8 mouse cellular contexts compared by ENCODE assay signal in genomic region chr19:4100718-4101261, GRCm38 (mm10). TPM values are rescaled to one million over a fixed set of nuclear protein-coding genes. Genes with fewer than 3 reads are reported as not detected.
DNase-seq lines count a peak whose midpoint lies in the region; ATAC-seq and TF ChIP-seq lines count a peak whose summit lies in the region.

No protein-coding gene starts in this region.

- H3K9ac ChIP-seq in liver, postnatal 0 days (replicated peaks) = peak overlapping the region; percentile 50

- H3K27ac ChIP-seq in liver, postnatal 0 days (ENCODE audit: low read depth) = no peak overlapping the region

- peaks cover 19% of the 10 kb centered on the region for H3K27me3 ChIP-seq in liver, postnatal 0 days (ENCODE audit: insufficient read depth, low read length)

- H3K9me3 ChIP-seq in liver, postnatal 0 days (ENCODE audit: low read length) = no peaks in the 10 kb centered on the region

- WGBS in liver, postnatal 0 days (ENCODE audit: insufficient replicate concordance) = 2% methylated on average over 50 of the region's 52 CpGs

- peaks cover 39% of the 10 kb centered on the region for H3K4me1 ChIP-seq in liver, postnatal 0 days (ENCODE audit: insufficient read depth)

- peak overlapping the region; percentile 95 for H3K4me2 ChIP-seq in liver, postnatal 0 days (ENCODE audit: low read depth, low read length)

- peak overlapping the region; percentile 51 for H3K4me3 ChIP-seq in liver, postnatal 0 days (ENCODE audit: low read depth, low read length)

- peak; percentile 60 for DNase-seq in layer of hippocampus, adult 11-12 months (ENCODE audit: low spot score)
- no peak for DNase-seq in layer of hippocampus, adult 9-10 months (ENCODE audit: low spot score)
- peak; percentile 83 for DNase-seq in brain, adult 2 months (ENCODE audit: low read depth, low spot score)
- peak; percentile 73 to 74 for DNase-seq in frontal cortex, postnatal 10 days (ENCODE audit: low spot score in 2 of 2)
- peak; percentile 47 for DNase-seq in kidney, postnatal 14 days
- DNase-seq in liver, postnatal 0 days = peak; percentile 48
- DNase-seq in right cerebral cortex, adult 18-20 months = peak; percentile 80

- no peak for TF ChIP-seq EP300 in liver, postnatal 0 days (IDR thresholded peaks at IDR 0.05; ENCODE audit: low read depth)

- H3K36me3 ChIP-seq in liver, postnatal 0 days (replicated peaks; ENCODE audit: insufficient read depth, low read length) = peaks cover 7% of the 10 kb centered on the region

- no peak for TF ChIP-seq CTCF in liver, postnatal 0 days (IDR thresholded peaks at IDR 0.05; ENCODE audit: low read depth)

- ATAC-seq in liver, postnatal 0 days = no peak
- no peak for ATAC-seq in monocyte, adult 5-6 weeks (replicated peaks; ENCODE audit: insufficient number of reproducible peaks, low FRiP score, low TSS enrichment, poor library complexity, severe bottlenecking)

RNA-seq across cellular contexts. Expression of gene Pitpnm1, which starts 1.0 kb away (rescaled TPM):
- polyA plus RNA-seq in liver, postnatal 0 days (2015; fragmentation: Nextera tagmentation; extraction: Ambion mirVana) = 6.6 and 7.4 TPM in 2 replicates
- 127 to 142 TPM (median 137 TPM) in 3 replicates for total RNA-seq in monocyte, adult 5-6 weeks (2017)

RNA-seq across cellular contexts. Expression of gene Cdk2ap2, which starts 3.8 kb away (rescaled TPM):
- polyA plus RNA-seq in liver, postnatal 0 days (2015; fragmentation: Nextera tagmentation; extraction: Ambion mirVana) = 91.2 and 91.9 TPM in 2 replicates
- 77.3 to 120 TPM (median 92.6 TPM) in 3 replicates for total RNA-seq in monocyte, adult 5-6 weeks (2017)

RNA-seq across cellular contexts. Expression of gene Cabp2, which starts 19.4 kb away (rescaled TPM):
- 0.38 and 0.43 TPM in 2 replicates for polyA plus RNA-seq in liver, postnatal 0 days (2015; fragmentation: Nextera tagmentation; extraction: Ambion mirVana)
- total RNA-seq in monocyte, adult 5-6 weeks (2017) = not detected in 3 replicates

RNA-seq across cellular contexts. Expression of gene Aip, which starts 24.9 kb away (rescaled TPM):
- 23.1 and 26.8 TPM in 2 replicates for polyA plus RNA-seq in liver, postnatal 0 days (2015; fragmentation: Nextera tagmentation; extraction: Ambion mirVana)
- total RNA-seq in monocyte, adult 5-6 weeks (2017) = 94.2 to 132 TPM (median 124 TPM) in 3 replicates

RNA-seq across cellular contexts. Expression of gene Gpr152, which starts 38.8 kb away (rescaled TPM):
- not detected in 2 replicates for polyA plus RNA-seq in liver, postnatal 0 days (2015; fragmentation: Nextera tagmentation; extraction: Ambion mirVana)
- 0.29 to 0.43 TPM in 2 of 3 replicates, not detected in the other for total RNA-seq in monocyte, adult 5-6 weeks (2017)
